Mouse (Mus musculus) retina, postnatal 1 day (tissue): ENCODE results near the gene Ubl5.
"Not testable (repeated sequence)": the region's sequence is repeated elsewhere in the genome, so short reads cannot be mapped to it uniquely, and the experiment has no call there.

Source experiments
- DNase-seq: peaks from one replicate; pipeline ENCODE4 v3.0.0-alpha.2; 2012

Gene Ubl5

GRCm38 (mm10) chr9:20642101-20642895, at the start of gene Ubl5:
TSS of gene Ubl5 (plus strand) at chr9:20642878.
- DNase-seq: peak; percentile 98

- no peak for DNase-seq
Measured at GRCm38 (mm10) chr9:20601270-20601669, 41.4 kb upstream of the Ubl5 start.

- no peak for DNase-seq
Measured at GRCm38 (mm10) chr9:20606269-20606668, 36.4 kb upstream of the Ubl5 start.

GRCm38 (mm10) chr9:20607100-20607974, 35.3 kb upstream of the Ubl5 start:
- peak; percentile 97 for DNase-seq

- no peak for DNase-seq
Measured at GRCm38 (mm10) chr9:20609831-20610464, 32.7 kb upstream of the Ubl5 start.

- DNase-seq: no peak
Measured at GRCm38 (mm10) chr9:20611976-20612375, 30.7 kb upstream of the Ubl5 start.

- no peak for DNase-seq
Measured at GRCm38 (mm10) chr9:20616685-20617084, 26.0 kb upstream of the Ubl5 start.

GRCm38 (mm10) chr9:20631332-20631731, 11.3 kb upstream of the Ubl5 start:
- DNase-seq: no peak

- not testable (repeated sequence) for DNase-seq
Measured at GRCm38 (mm10) chr9:20635676-20636075, 7.0 kb upstream of the Ubl5 start.

GRCm38 (mm10) chr9:20636256-20636655, 6.4 kb upstream of the Ubl5 start:
- no peak for DNase-seq

GRCm38 (mm10) chr9:20636790-20637189, 5.9 kb upstream of the Ubl5 start:
- no peak for DNase-seq

GRCm38 (mm10) chr9:20638552-20638951, 4.1 kb upstream of the Ubl5 start:
- DNase-seq: no peak

GRCm38 (mm10) chr9:20639486-20639885, 3.2 kb upstream of the Ubl5 start:
- DNase-seq: no peak

GRCm38 (mm10) chr9:20641501-20641900, 1.2 kb upstream of the Ubl5 start:
- DNase-seq: no peak

- DNase-seq: peak; percentile 96
Measured at GRCm38 (mm10) chr9:20642896-20643466, 303 bp downstream of the Ubl5 start.

GRCm38 (mm10) chr9:20643781-20644180, 1.1 kb downstream of the Ubl5 start:
- no peak for DNase-seq

- DNase-seq: peak; percentile 92
Measured at GRCm38 (mm10) chr9:20644360-20645081, 1.8 kb downstream of the Ubl5 start, which contains the start of gene Fbxl12. TSS of gene Fbxl12 (minus strand) at chr9:20644767.

GRCm38 (mm10) chr9:20645121-20645520, 2.4 kb downstream of the Ubl5 start:
- DNase-seq: no peak

- DNase-seq: peak; percentile 100
Measured at GRCm38 (mm10) chr9:20651602-20652259, 9.1 kb downstream of the Ubl5 start, which contains the start of gene Pin1. TSS of gene Pin1 (plus strand) at chr9:20652095.

- DNase-seq: no peak
Measured at GRCm38 (mm10) chr9:20652260-20652658, 9.6 kb downstream of the Ubl5 start.

- no peak for DNase-seq
Measured at GRCm38 (mm10) chr9:20653859-20654258, 11.2 kb downstream of the Ubl5 start.

- no peak for DNase-seq
Measured at GRCm38 (mm10) chr9:20657546-20657945, 14.9 kb downstream of the Ubl5 start.
